Mouse (Mus musculus): ENCODE data around the gene Hoxa10. TPM values are rescaled to one million over a fixed set of nuclear protein-coding genes. Genes with fewer than 3 reads are reported as not detected.

Gene Hoxa10
- polyA plus RNA-seq, 1 experiment from 2014 or later, result not detected

- Histone ChIP-seq H3K4me3 (ENCODE audit: low read depth, low read length) (peak overlapping the region; percentile 26), H3K27ac (ENCODE audit: low read depth, low read length) (no peak overlapping the region), H3K27me3 (ENCODE audit: control insufficient read depth, insufficient read depth, low read length) (peaks cover 100% of the 10 kb centered on the region), H3K9me3 (ENCODE audit: control insufficient read depth, low read length) (no peaks in the 10 kb centered on the region), H3K4me2 (peak overlapping the region; percentile 42), H3K36me3 (ENCODE audit: control insufficient read depth, insufficient read depth, low read length) (no peaks in the 10 kb centered on the region), H3K4me1 (ENCODE audit: control insufficient read depth, insufficient read depth, low read length) (peaks cover 11% of the 10 kb centered on the region), H3K9ac (ENCODE audit: low read length) (no peak overlapping the region)
- under 1% methylated on average over 24 of the region's 25 CpGs for WGBS
- DNase-seq (ENCODE audit: low spot score, missing footprints), result peak; percentile 94
- ATAC-seq (ENCODE audit: low FRiP score), result peak; percentile 57
These were observed 23.2 kb downstream of the Hoxa10 start for GRCm38 (mm10) chr6:52217459-52217768.

- Histone ChIP-seq H3K9ac (ENCODE audit: low read length) (no peak overlapping the region), H3K4me3 (ENCODE audit: low read depth, low read length) (peak overlapping the region; percentile 26), H3K27ac (ENCODE audit: low read depth, low read length) (no peak overlapping the region), H3K4me1 (ENCODE audit: control insufficient read depth, insufficient read depth, low read length) (peaks cover 11% of the 10 kb centered on the region), H3K36me3 (ENCODE audit: control insufficient read depth, insufficient read depth, low read length) (no peaks in the 10 kb centered on the region), H3K27me3 (ENCODE audit: control insufficient read depth, insufficient read depth, low read length) (peaks cover 100% of the 10 kb centered on the region), H3K9me3 (ENCODE audit: control insufficient read depth, low read length) (no peaks in the 10 kb centered on the region), H3K4me2 (peak overlapping the region; percentile 42)
- ATAC-seq (ENCODE audit: low FRiP score) (no peak), DNase-seq (ENCODE audit: low spot score, missing footprints) (peak; percentile 95)
- 3% methylated on average over 59 of the region's 60 CpGs for WGBS
These were observed 23.8 kb downstream of the Hoxa10 start for GRCm38 (mm10) chr6:52216691-52217458.

- no peak overlapping the region for H3K4me3 ChIP-seq (ENCODE audit: low read depth, low read length)
- H3K4me1 ChIP-seq (ENCODE audit: control insufficient read depth, insufficient read depth, low read length), result peaks cover 8% of the 10 kb centered on the region
- no peak overlapping the region for H3K4me2 ChIP-seq
- no peak overlapping the region for H3K9ac ChIP-seq (ENCODE audit: low read length)
- H3K9me3 ChIP-seq (ENCODE audit: control insufficient read depth, low read length), result no peaks in the 10 kb centered on the region
- no peaks in the 10 kb centered on the region for H3K36me3 ChIP-seq (ENCODE audit: control insufficient read depth, insufficient read depth, low read length)
- 2% methylated on average over 30 of the region's 30 CpGs for WGBS
- DNase-seq (ENCODE audit: low spot score, missing footprints) (no peak), ATAC-seq (ENCODE audit: low FRiP score) (no peak)
- peaks cover 100% of the 10 kb centered on the region for H3K27me3 ChIP-seq (ENCODE audit: control insufficient read depth, insufficient read depth, low read length)
- no peak overlapping the region for H3K27ac ChIP-seq (ENCODE audit: low read depth, low read length)
These were observed 24.7 kb downstream of the Hoxa10 start for GRCm38 (mm10) chr6:52215771-52216535.

GRCm38 (mm10) chr6:52215070-52215469 is 25.6 kb downstream of the Hoxa10 start:
- no peak overlapping the region for H3K27ac ChIP-seq (ENCODE audit: low read depth, low read length)
- no peaks in the 10 kb centered on the region for H3K36me3 ChIP-seq (ENCODE audit: control insufficient read depth, insufficient read depth, low read length)
- no peak overlapping the region for H3K4me2 ChIP-seq
- H3K4me1 ChIP-seq (ENCODE audit: control insufficient read depth, insufficient read depth, low read length), result peaks cover 8% of the 10 kb centered on the region
- no peak for DNase-seq (ENCODE audit: low spot score, missing footprints)
- H3K27me3 ChIP-seq (ENCODE audit: control insufficient read depth, insufficient read depth, low read length), result peaks cover 100% of the 10 kb centered on the region
- 25% methylated on average over 3 of the region's 3 CpGs for WGBS
- no peak for ATAC-seq (ENCODE audit: low FRiP score)
- H3K4me3 ChIP-seq (ENCODE audit: low read depth, low read length), result no peak overlapping the region
- no peak overlapping the region for H3K9ac ChIP-seq (ENCODE audit: low read length)
- no peaks in the 10 kb centered on the region for H3K9me3 ChIP-seq (ENCODE audit: control insufficient read depth, low read length)

GRCm38 (mm10) chr6:52214271-52214670 is 26.4 kb downstream of the Hoxa10 start:
- Histone ChIP-seq H3K27me3 (ENCODE audit: control insufficient read depth, insufficient read depth, low read length) (peaks cover 100% of the 10 kb centered on the region), H3K4me3 (ENCODE audit: low read depth, low read length) (no peak overlapping the region), H3K36me3 (ENCODE audit: control insufficient read depth, insufficient read depth, low read length) (no peaks in the 10 kb centered on the region), H3K4me2 (no peak overlapping the region), H3K9ac (ENCODE audit: low read length) (no peak overlapping the region), H3K9me3 (ENCODE audit: control insufficient read depth, low read length) (no peaks in the 10 kb centered on the region), H3K27ac (ENCODE audit: low read depth, low read length) (no peak overlapping the region), H3K4me1 (ENCODE audit: control insufficient read depth, insufficient read depth, low read length) (peaks cover 8% of the 10 kb centered on the region)
- no peak for DNase-seq (ENCODE audit: low spot score, missing footprints)
- 9% methylated on average over 5 of the region's 5 CpGs for WGBS
- no peak for ATAC-seq (ENCODE audit: low FRiP score)

GRCm38 (mm10) chr6:52213119-52213986 is 27.3 kb downstream of the Hoxa10 start, which contains the start of the genes Hoxa3 and Gm28308:
Hoxa3 (minus strand) TSS chr6:52213336.
Gm28308 (minus strand) TSS chr6:52213339.
- no peak within 1 kb of the TSS for H3K4me2 ChIP-seq
- DNase-seq (ENCODE audit: low spot score, missing footprints) (no peak), ATAC-seq (ENCODE audit: low FRiP score) (no peak)
- H3K27me3 ChIP-seq (ENCODE audit: control insufficient read depth, insufficient read depth, low read length), result peaks cover 100% of the 10 kb centered on the region
- no peak within 1 kb of the TSS for H3K4me3 ChIP-seq (ENCODE audit: low read depth, low read length)
- no peak within 1 kb of the TSS for H3K27ac ChIP-seq (ENCODE audit: low read depth, low read length)
- peaks cover 8% of the 10 kb centered on the region for H3K4me1 ChIP-seq (ENCODE audit: control insufficient read depth, insufficient read depth, low read length)
- H3K36me3 ChIP-seq (ENCODE audit: control insufficient read depth, insufficient read depth, low read length), result no peaks in the 10 kb centered on the region
- H3K9ac ChIP-seq (ENCODE audit: low read length), result no peak within 1 kb of the TSS
- no peaks in the 10 kb centered on the region for H3K9me3 ChIP-seq (ENCODE audit: control insufficient read depth, low read length)
- WGBS, result 2% methylated on average over 38 of the region's 38 CpGs

GRCm38 (mm10) chr6:52212556-52213118 is 28.0 kb downstream of the Hoxa10 start:
- no peak overlapping the region for H3K4me3 ChIP-seq (ENCODE audit: low read depth, low read length)
- no peaks in the 10 kb centered on the region for H3K9me3 ChIP-seq (ENCODE audit: control insufficient read depth, low read length)
- peaks cover 100% of the 10 kb centered on the region for H3K27me3 ChIP-seq (ENCODE audit: control insufficient read depth, insufficient read depth, low read length)
- H3K4me1 ChIP-seq (ENCODE audit: control insufficient read depth, insufficient read depth, low read length), result peaks cover 8% of the 10 kb centered on the region
- no peak overlapping the region for H3K4me2 ChIP-seq
- H3K9ac ChIP-seq (ENCODE audit: low read length), result no peak overlapping the region
- 1% methylated on average over 22 of the region's 22 CpGs for WGBS
- DNase-seq (ENCODE audit: low spot score, missing footprints) (no peak), ATAC-seq (ENCODE audit: low FRiP score) (no peak)
- no peak overlapping the region for H3K27ac ChIP-seq (ENCODE audit: low read depth, low read length)
- H3K36me3 ChIP-seq (ENCODE audit: control insufficient read depth, insufficient read depth, low read length), result no peaks in the 10 kb centered on the region

- Histone ChIP-seq H3K4me2 (no peak overlapping the region), H3K27ac (ENCODE audit: low read depth, low read length) (no peak overlapping the region), H3K4me1 (ENCODE audit: control insufficient read depth, insufficient read depth, low read length) (peaks cover 2% of the 10 kb centered on the region), H3K36me3 (ENCODE audit: control insufficient read depth, insufficient read depth, low read length) (no peaks in the 10 kb centered on the region), H3K9ac (ENCODE audit: low read length) (no peak overlapping the region), H3K9me3 (ENCODE audit: control insufficient read depth, low read length) (no peaks in the 10 kb centered on the region), H3K27me3 (ENCODE audit: control insufficient read depth, insufficient read depth, low read length) (peaks cover 100% of the 10 kb centered on the region), H3K4me3 (ENCODE audit: low read depth, low read length) (no peak overlapping the region)
- WGBS, result 3% methylated on average over 13 of the region's 13 CpGs
- no peak for ATAC-seq (ENCODE audit: low FRiP score)
- DNase-seq (ENCODE audit: low spot score, missing footprints), result no peak
These were observed 28.7 kb downstream of the Hoxa10 start for GRCm38 (mm10) chr6:52211961-52212360.

Data from midbrain, embryonic 11.5 days (tissue).